Mouse (Mus musculus) intestine, embryonic 15.5 days (tissue): ENCODE data around the gene Setdb1. TPM values are rescaled to one million over a fixed set of nuclear protein-coding genes. Genes with fewer than 3 reads are reported as not detected.

ENCODE experiments used
- ATAC-seq: fragments of 200-750 bp; cut with Nextera tagmentation; 2 replicates; pipeline ENCODE4 v1.8.0; 2017; ENCODE audit warnings: moderate TSS enrichment, moderate library complexity
- H3K27ac ChIP-seq: fragments of 300-500 bp; sonication (generic); 2 replicates; pipeline ENCODE4 v1.5.1; 2015; ENCODE audit warnings: mild to moderate bottlenecking, inconsistent platforms
- H3K27me3 ChIP-seq: fragments of 300-500 bp; sonication (generic); replicated peaks from 2 replicates; pipeline ENCODE4 v1.6.1; 2015; ENCODE audit warnings: inconsistent platforms
- H3K36me3 ChIP-seq: fragments of 300-500 bp; sonication (generic); 2 replicates; pipeline ENCODE4 v1.6.1; 2015; ENCODE audit warnings: inconsistent platforms
- H3K4me1 ChIP-seq: fragments of 300-500 bp; sonication (generic); replicated peaks from 2 replicates; pipeline ENCODE4 v1.6.1; 2015; ENCODE audit warnings: inconsistent platforms
- H3K4me2 ChIP-seq: fragments of 300-500 bp; sonication (generic); replicated peaks from 2 replicates; pipeline ENCODE4 v1.6.1; 2015; ENCODE audit warnings: mild to moderate bottlenecking, inconsistent platforms
- H3K4me3 ChIP-seq: fragments of 300-500 bp; sonication (generic); replicated peaks from 2 replicates; pipeline ENCODE4 v1.5.1; 2015; ENCODE audit warnings: inconsistent platforms
- H3K9ac ChIP-seq: fragments of 300-500 bp; sonication (generic); 2 replicates; pipeline ENCODE4 v1.6.1; 2015; ENCODE audit warnings: inconsistent platforms
- H3K9me3 ChIP-seq: fragments of 300-500 bp; sonication (generic); 2 replicates; pipeline ENCODE4 v1.6.1; 2016; ENCODE audit warnings: inconsistent platforms
- WGBS: fragments of 180-500 bp; shearing (Covaris S2); methylation state at CpG from one replicate; pipeline ENCODE4 v1.1.7; 2015; 5-methylcytosine and 5-hydroxymethylcytosine counted together
- polyA plus RNA-seq: library from polyadenylated mRNA; unstranded; fragments of >200 nt; fragmentation: Nextera tagmentation; extraction: Ambion mirVana; gene quantifications from 2 replicates; pipeline ENCODE4 v1.2.1, GENCODE M21; 2015

Setdb1 gene
- polyA plus RNA-seq, 1 experiment from 2014 or later: 31.2 TPM

DNA sequence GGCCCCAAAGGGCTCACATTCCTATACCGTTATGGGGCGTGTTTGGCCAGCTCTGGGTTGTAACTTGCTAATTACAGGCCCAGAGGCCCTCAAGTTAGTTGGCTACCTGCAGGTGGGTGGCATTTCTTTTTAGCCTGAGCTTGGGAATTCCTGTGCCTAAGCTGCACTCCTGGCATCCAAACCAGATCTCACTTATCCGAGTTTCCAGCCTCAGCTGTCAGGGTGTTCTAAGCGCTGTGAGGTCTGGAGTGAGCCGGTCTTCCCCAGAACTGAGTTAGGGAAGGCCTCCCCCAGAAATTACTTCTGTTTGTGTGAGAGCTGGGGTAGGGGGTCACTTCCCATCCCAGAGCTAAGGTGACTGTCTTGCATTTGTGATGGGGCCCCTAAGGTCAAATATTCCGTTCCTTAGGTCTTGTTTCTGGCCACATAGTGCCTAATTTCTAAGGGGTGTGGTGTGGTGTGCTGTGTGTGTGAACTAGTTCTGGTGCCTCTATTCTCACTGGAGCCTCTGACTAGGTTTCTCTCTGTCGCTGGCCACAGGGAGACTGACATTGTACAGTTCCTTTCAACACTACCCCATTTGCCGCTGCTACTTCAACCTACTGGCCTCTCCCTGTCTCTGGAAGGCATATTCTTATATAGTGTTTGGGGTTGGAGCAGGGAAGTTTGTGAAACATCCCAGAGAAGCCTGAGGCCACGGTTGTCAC is 41.0 kb downstream of the Setdb1 start:
- ATAC-seq: no peak
- WGBS: 15% methylated on average over 9 of the region's 9 CpGs
- no peaks in the 10 kb centered on the region for H3K9me3 ChIP-seq
- peaks cover 10% of the 10 kb centered on the region for H3K36me3 ChIP-seq
- H3K4me1 ChIP-seq: peaks cover 29% of the 10 kb centered on the region
- H3K27ac ChIP-seq: peak overlapping the region; percentile 94
- H3K4me2 ChIP-seq: peak overlapping the region; percentile 90
- peak overlapping the region; percentile 91 for H3K4me3 ChIP-seq
- no peaks in the 10 kb centered on the region for H3K27me3 ChIP-seq
- H3K9ac ChIP-seq: peak overlapping the region; percentile 99

DNA sequence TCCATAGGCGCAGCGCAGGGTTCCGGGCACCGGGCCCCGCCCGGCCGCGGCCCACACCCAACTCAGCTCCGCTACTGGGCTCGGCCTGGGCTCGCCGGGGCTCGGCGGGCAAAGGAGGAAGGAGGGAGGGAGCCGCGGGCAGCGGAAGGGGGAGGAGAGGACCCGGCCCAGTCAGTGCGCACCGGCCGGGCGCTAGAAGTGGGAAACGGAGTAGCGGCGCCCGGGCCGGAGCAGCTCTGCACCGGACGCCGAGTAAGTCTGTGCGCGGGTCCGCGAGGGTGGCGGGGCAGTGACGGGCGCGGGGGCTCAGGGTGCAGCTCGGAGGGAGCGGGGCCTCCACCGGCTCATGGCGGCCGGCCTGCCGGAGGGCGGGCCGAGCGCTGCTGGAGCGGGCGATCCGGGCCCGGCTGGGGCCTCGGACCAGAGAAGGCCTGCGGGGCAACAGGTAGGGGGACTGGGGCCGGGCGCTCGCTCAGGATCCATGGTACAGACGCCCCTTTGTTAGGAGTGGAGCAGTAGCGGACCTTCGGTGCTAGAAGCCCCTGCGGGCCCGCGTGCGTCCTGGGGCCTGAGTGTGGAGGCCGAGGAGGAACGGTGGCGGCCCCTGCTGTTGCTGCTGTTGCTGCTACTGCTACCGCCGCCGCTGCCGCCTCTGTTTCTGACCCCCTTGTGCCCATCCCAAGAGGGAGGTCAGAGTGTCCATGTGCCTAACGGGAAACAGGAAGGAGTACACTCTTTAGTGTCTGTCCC is 41.7 kb downstream of the Setdb1 start:
- WGBS: under 1% methylated on average over 62 of the region's 71 CpGs
- Histone ChIP-seq H3K27ac (peak overlapping the region; percentile 94), H3K9ac (peak overlapping the region; percentile 99), H3K4me3 (peak overlapping the region; percentile 91), H3K4me1 (peaks cover 29% of the 10 kb centered on the region), H3K4me2 (peak overlapping the region; percentile 90), H3K9me3 (no peaks in the 10 kb centered on the region), H3K36me3 (peaks cover 2% of the 10 kb centered on the region; the same call in 1 of the 2 replicates), H3K27me3 (no peaks in the 10 kb centered on the region)
- peak; percentile 93 for ATAC-seq

DNA sequence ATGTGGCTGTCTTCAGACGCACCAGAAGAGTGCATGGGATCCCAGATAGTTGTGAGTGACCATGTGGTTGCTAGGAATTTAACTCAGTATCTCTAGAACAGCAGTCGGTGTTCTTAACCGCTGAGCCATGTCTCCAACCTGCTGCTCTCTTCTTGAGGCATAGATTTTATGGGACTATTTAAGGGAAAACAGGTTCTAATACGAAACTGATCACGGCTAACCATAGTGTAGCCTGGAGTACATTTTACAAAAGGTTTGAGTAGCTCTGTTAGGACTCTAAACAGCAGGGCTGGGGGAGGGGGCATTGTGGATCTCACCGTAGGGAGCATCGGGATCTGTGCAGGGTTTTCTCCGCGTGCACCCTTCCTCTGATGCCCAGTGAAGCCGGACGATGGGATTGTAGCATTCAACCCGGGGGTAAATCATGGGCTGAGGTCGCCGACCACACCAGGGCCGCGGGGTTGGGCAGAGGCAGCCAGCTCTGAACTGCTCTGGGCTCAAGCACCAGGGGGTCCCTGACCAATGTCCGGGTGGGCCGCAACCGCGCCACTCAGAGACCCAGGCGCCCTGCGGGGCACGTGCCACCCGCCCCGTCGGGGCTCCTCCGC is 42.4 kb downstream of the Setdb1 start, which contains the start of gene Cers2:
TSS of gene Cers2 (plus strand) at position 306 of the 608 bp plus-strand sequence.
- Histone ChIP-seq H3K27ac (peak within 1 kb of the TSS; percentile 94), H3K9ac (peak within 1 kb of the TSS; percentile 99), H3K9me3 (no peaks in the 10 kb centered on the region), H3K27me3 (no peaks in the 10 kb centered on the region), H3K36me3 (no peaks in the 10 kb centered on the region), H3K4me3 (peak within 1 kb of the TSS; percentile 91), H3K4me1 (peaks cover 29% of the 10 kb centered on the region), H3K4me2 (peak within 1 kb of the TSS; percentile 90)
- peak; percentile 7; the same call in 1 of the 2 replicates for ATAC-seq
- 6% methylated on average over 27 of the region's 27 CpGs for WGBS

- H3K27me3 ChIP-seq: no peaks in the 10 kb centered on the region
- H3K36me3 ChIP-seq: no peaks in the 10 kb centered on the region
- no peak overlapping the region for H3K9ac ChIP-seq
- H3K4me1 ChIP-seq: peaks cover 29% of the 10 kb centered on the region
- H3K4me2 ChIP-seq: peak overlapping the region; percentile 90
- H3K4me3 ChIP-seq: no peak overlapping the region
- no peaks in the 10 kb centered on the region for H3K9me3 ChIP-seq
- no peak for ATAC-seq
- 78% methylated on average over 6 of the region's 6 CpGs for WGBS
- H3K27ac ChIP-seq: no peak overlapping the region
These were observed 42.9 kb downstream of the Setdb1 start for GRCm38 (mm10) chr3:95314075-95314474.

DNA sequence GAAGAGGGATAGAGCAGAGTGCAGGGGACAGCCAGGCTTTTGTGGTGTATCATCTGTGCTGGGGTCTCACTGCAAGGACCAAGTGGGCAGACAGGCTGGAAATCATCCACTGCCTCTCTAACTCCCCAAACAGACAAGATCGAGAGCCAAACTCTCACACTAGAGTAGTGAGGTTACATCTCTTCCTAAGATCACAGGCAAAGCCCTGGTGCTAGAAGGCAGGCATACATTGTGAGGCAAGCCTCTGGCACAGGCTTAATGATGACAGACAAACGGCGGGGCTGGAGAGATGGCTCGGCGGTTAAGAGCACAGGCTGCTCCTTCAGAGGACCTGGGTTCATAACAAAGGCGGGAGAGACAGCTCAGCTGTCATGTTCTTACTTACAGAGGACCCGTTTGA is 43.5 kb downstream of the Setdb1 start:
- H3K4me1 ChIP-seq: peaks cover 25% of the 10 kb centered on the region
- no peak for ATAC-seq
- H3K9me3 ChIP-seq: no peaks in the 10 kb centered on the region
- no peak overlapping the region for H3K4me2 ChIP-seq
- H3K9ac ChIP-seq: no peak overlapping the region
- H3K27ac ChIP-seq: no peak overlapping the region
- no peaks in the 10 kb centered on the region for H3K27me3 ChIP-seq
- H3K4me3 ChIP-seq: no peak overlapping the region
- 52% methylated on average over 7 of the region's 7 CpGs for WGBS
- no peaks in the 10 kb centered on the region for H3K36me3 ChIP-seq

GRCm38 (mm10) chr3:95312623-95313022 is 44.4 kb downstream of the Setdb1 start:
- ATAC-seq: no peak
- Histone ChIP-seq H3K4me2 (no peak overlapping the region), H3K27ac (no peak overlapping the region), H3K9ac (no peak overlapping the region), H3K4me3 (no peak overlapping the region), H3K27me3 (no peaks in the 10 kb centered on the region), H3K36me3 (no peaks in the 10 kb centered on the region), H3K4me1 (peaks cover 19% of the 10 kb centered on the region), H3K9me3 (no peaks in the 10 kb centered on the region)
- WGBS: 73% methylated on average over 6 of the region's 6 CpGs

GRCm38 (mm10) chr3:95310968-95311882 is 45.8 kb downstream of the Setdb1 start:
- Histone ChIP-seq H3K4me3 (no peak overlapping the region), H3K36me3 (no peaks in the 10 kb centered on the region), H3K27ac (no peak overlapping the region), H3K27me3 (no peaks in the 10 kb centered on the region), H3K9me3 (no peaks in the 10 kb centered on the region), H3K4me2 (no peak overlapping the region), H3K4me1 (peaks cover 9% of the 10 kb centered on the region; the same call in 1 of the 2 replicates), H3K9ac (no peak overlapping the region)
- 66% methylated on average over 9 of the region's 9 CpGs for WGBS
- no peak for ATAC-seq

GRCm38 (mm10) chr3:95310496-95310895 is 46.5 kb downstream of the Setdb1 start:
- Histone ChIP-seq H3K27me3 (no peaks in the 10 kb centered on the region), H3K4me2 (no peak overlapping the region), H3K4me1 (peaks cover 4% of the 10 kb centered on the region; the same call in 1 of the 2 replicates), H3K4me3 (no peak overlapping the region), H3K27ac (no peak overlapping the region), H3K9me3 (no peaks in the 10 kb centered on the region), H3K36me3 (no peaks in the 10 kb centered on the region), H3K9ac (no peak overlapping the region)
- ATAC-seq: no peak
- WGBS: 56% methylated on average over 3 of the region's 3 CpGs

DNA sequence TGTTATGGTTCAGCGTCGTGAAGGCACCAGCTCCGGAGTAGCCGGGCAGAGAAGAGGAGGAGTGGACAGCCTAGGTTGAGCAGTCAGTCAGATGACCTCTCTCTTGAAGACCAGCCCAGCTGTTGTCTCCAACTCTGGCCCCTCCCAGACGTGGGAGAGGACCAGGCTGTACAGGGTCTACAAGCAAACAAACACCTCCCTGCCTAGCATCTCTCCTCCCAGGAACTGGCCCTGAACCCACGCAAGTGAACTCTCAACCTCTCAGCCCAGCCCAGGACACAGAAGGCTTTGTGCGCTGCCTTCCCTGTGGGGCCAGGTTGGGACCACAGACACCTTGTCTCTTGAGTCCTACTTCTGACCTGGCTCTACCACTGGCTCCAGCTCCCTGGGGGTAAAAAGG is 49.9 kb downstream of the Setdb1 start, which contains the start of gene Anxa9:
TSS of gene Anxa9 (minus strand) at position 77 of the 400 bp plus-strand sequence.
- H3K9me3 ChIP-seq: no peaks in the 10 kb centered on the region
- no peak within 1 kb of the TSS for H3K9ac ChIP-seq
- no peak within 1 kb of the TSS for H3K4me3 ChIP-seq
- ATAC-seq: peak; percentile 11; the same call in 1 of the 2 replicates
- H3K36me3 ChIP-seq: no peaks in the 10 kb centered on the region
- no peak within 1 kb of the TSS for H3K4me2 ChIP-seq
- H3K27me3 ChIP-seq: no peaks in the 10 kb centered on the region
- 48% methylated on average over 7 of the region's 7 CpGs for WGBS
- H3K27ac ChIP-seq: no peak within 1 kb of the TSS
- no peaks in the 10 kb centered on the region for H3K4me1 ChIP-seq

DNA sequence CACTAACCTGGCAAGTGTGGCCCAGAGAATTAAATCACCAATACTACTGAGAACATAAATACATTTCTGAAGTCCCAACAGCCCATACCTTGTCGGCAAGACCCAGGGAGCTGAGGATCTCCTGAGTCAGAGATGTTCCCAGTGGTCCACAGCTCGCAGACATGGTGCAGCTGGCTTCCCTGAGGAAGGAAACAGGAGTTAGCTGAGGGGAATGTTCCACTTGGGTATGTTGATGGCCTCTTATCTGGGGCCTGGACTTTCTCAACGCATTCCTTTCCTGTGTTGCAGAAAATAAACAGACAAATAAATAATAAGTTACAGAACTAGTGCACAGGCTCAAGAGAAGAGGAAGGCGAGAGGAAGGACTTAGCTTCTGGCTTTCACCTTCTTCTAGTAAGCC is 50.8 kb downstream of the Setdb1 start:
- H3K4me3 ChIP-seq: no peak overlapping the region
- no peak overlapping the region for H3K27ac ChIP-seq
- ATAC-seq: no peak
- no peak overlapping the region for H3K4me2 ChIP-seq
- H3K36me3 ChIP-seq: no peaks in the 10 kb centered on the region
- no peaks in the 10 kb centered on the region for H3K9me3 ChIP-seq
- WGBS: 58% methylated on average over 4 of the region's 4 CpGs
- H3K4me1 ChIP-seq: no peaks in the 10 kb centered on the region
- no peak overlapping the region for H3K9ac ChIP-seq
- no peaks in the 10 kb centered on the region for H3K27me3 ChIP-seq

DNA sequence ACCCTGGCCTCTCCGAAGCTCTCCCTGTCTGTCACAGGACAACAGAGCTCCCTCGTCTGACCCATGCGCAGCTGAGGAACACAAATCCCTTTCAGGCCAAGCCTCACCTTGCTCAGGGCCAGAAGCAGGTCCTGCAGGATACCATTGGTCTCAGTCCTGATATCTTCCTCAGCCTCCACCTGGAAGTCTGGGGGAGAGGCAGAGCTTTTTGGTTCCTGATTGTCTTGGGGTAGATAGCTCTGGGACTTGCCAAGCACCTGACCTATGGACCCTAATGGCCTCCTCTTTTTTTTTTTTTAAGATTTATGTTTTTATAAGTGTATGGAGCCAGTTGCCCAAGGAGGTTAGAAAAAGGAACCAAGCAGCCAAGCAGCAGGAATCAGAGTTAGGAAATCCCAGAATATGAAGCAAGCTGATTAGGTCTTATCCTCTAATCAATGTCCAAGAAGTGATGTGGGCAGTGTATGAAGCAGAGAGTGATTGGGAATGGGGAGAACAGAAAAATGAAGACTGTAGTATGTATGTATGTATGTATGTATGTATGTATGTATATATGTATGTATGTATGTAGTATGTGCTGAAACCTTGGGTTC is 55.7 kb downstream of the Setdb1 start:
- H3K36me3 ChIP-seq: no peaks in the 10 kb centered on the region
- no peak overlapping the region for H3K27ac ChIP-seq
- H3K9ac ChIP-seq: no peak overlapping the region
- no peak overlapping the region for H3K4me3 ChIP-seq
- ATAC-seq: peak; percentile 42; the same call in 1 of the 2 replicates
- 0 out of 2 replicates have a peak, but pooled peaks cover 2% of the 10 kb centered on the region for H3K4me1 ChIP-seq
- 81% methylated on average over 3 of the region's 3 CpGs for WGBS
- H3K27me3 ChIP-seq: no peaks in the 10 kb centered on the region
- H3K9me3 ChIP-seq: no peaks in the 10 kb centered on the region
- H3K4me2 ChIP-seq: no peak overlapping the region
